Mouse (Mus musculus): ENCODE results near the gene Nodal.
"Not testable (repeated sequence)": the region's sequence is repeated elsewhere in the genome, so short reads cannot be mapped to it uniquely, and the experiment has no call there.

Gene Nodal

GRCm38 (mm10) chr10:61428416-61428815 is 10.6 kb downstream of the Nodal start:
- no peak for DNase-seq (ENCODE audit: low read depth, low spot score)

GRCm38 (mm10) chr10:61429043-61429442 is 11.3 kb downstream of the Nodal start:
- DNase-seq (ENCODE audit: low read depth, low spot score): no peak

GRCm38 (mm10) chr10:61431375-61431774 is 13.6 kb downstream of the Nodal start:
- DNase-seq (ENCODE audit: low read depth, low spot score): no peak

GRCm38 (mm10) chr10:61440202-61440800 is 22.5 kb downstream of the Nodal start:
- DNase-seq (ENCODE audit: low read depth, low spot score): peak; percentile 56

- no peak for DNase-seq (ENCODE audit: low read depth, low spot score)
These were observed 25.7 kb downstream of the Nodal start for GRCm38 (mm10) chr10:61443456-61443855.

GRCm38 (mm10) chr10:61443876-61444275 is 26.1 kb downstream of the Nodal start:
- DNase-seq (ENCODE audit: low read depth, low spot score): no peak

- DNase-seq (ENCODE audit: low read depth, low spot score): no peak
These were observed 27.2 kb downstream of the Nodal start for GRCm38 (mm10) chr10:61445016-61445415.

- DNase-seq (ENCODE audit: low read depth, low spot score): no peak
These were observed 30.0 kb downstream of the Nodal start for GRCm38 (mm10) chr10:61447581-61448353.

GRCm38 (mm10) chr10:61448834-61449233 is 31.1 kb downstream of the Nodal start:
- DNase-seq (ENCODE audit: low read depth, low spot score): no peak

- peak; percentile 78 for DNase-seq (ENCODE audit: low read depth, low spot score)
These were observed 33.7 kb downstream of the Nodal start for GRCm38 (mm10) chr10:61451463-61451930.

- DNase-seq (ENCODE audit: low read depth, low spot score): peak; percentile 50
These were observed 34.3 kb downstream of the Nodal start for GRCm38 (mm10) chr10:61451931-61452617.

GRCm38 (mm10) chr10:61452645-61453044 is 34.9 kb downstream of the Nodal start, which contains the start of gene Eif4ebp2:
Gene Eif4ebp2, minus strand, starts transcription at chr10:61452661.
- DNase-seq (ENCODE audit: low read depth, low spot score): peak; percentile 99

- DNase-seq (ENCODE audit: low read depth, low spot score): not testable (repeated sequence)
These were observed 35.4 kb downstream of the Nodal start for GRCm38 (mm10) chr10:61453171-61453570.

GRCm38 (mm10) chr10:61457182-61457581 is 39.4 kb downstream of the Nodal start:
- DNase-seq (ENCODE audit: low read depth, low spot score): peak; percentile 72

- DNase-seq (ENCODE audit: low read depth, low spot score): no peak
These were observed 47.2 kb downstream of the Nodal start for GRCm38 (mm10) chr10:61465009-61465408.

- peak; percentile 80 for DNase-seq (ENCODE audit: low read depth, low spot score)
These were observed 48.5 kb downstream of the Nodal start for GRCm38 (mm10) chr10:61466242-61466641.

- DNase-seq (ENCODE audit: low read depth, low spot score): peak; percentile 68
These were observed 49.1 kb downstream of the Nodal start for GRCm38 (mm10) chr10:61466873-61467272.

- peak; percentile 76 for DNase-seq (ENCODE audit: low read depth, low spot score)
These were observed 51.1 kb downstream of the Nodal start for GRCm38 (mm10) chr10:61468900-61469299.

- no peak for DNase-seq (ENCODE audit: low read depth, low spot score)
These were observed 55.9 kb downstream of the Nodal start for GRCm38 (mm10) chr10:61473640-61474039.

GRCm38 (mm10) chr10:61474344-61474743 is 56.6 kb downstream of the Nodal start:
- DNase-seq (ENCODE audit: low read depth, low spot score): no peak
